Mouse (Mus musculus): Measurements from ENCODE around the gene Mgarp. TPM values are rescaled to one million over a fixed set of nuclear protein-coding genes. Genes with fewer than 3 reads are reported as not detected.
"Not testable (repeated sequence)": the region's sequence is repeated elsewhere in the genome, so short reads cannot be mapped to it uniquely, and the experiment has no call there.

The Mgarp gene
- 100 to 1,000 TPM; 477 to 530 TPM for total RNA-seq (2021)
- long read RNA-seq, experiment 1, transcript Mgarp-201 (4 exons, 1,232 nt), result major isoform, 722 of 853 reads
- long read RNA-seq, experiment 1, transcript Mgarp-202 (4 exons, 1,409 nt), result minor isoform, 90 of 853 reads
- long read RNA-seq, experiment 1, partial matches to known transcripts, result 28 of 853 reads
- long read RNA-seq, experiment 1, other reads (novel, unspliced or antisense), result 10 of 853 reads
- long read RNA-seq, experiment 2, transcript Mgarp-201 (4 exons, 1,232 nt), result major isoform, 736 of 871 reads
- long read RNA-seq, experiment 2, transcript Mgarp-202 (4 exons, 1,409 nt), result minor isoform, 108 of 871 reads
- long read RNA-seq, experiment 2, partial matches to known transcripts, result 3 of 871 reads
- long read RNA-seq, experiment 2, other reads (novel, unspliced or antisense), result 22 of 871 reads

DNA sequence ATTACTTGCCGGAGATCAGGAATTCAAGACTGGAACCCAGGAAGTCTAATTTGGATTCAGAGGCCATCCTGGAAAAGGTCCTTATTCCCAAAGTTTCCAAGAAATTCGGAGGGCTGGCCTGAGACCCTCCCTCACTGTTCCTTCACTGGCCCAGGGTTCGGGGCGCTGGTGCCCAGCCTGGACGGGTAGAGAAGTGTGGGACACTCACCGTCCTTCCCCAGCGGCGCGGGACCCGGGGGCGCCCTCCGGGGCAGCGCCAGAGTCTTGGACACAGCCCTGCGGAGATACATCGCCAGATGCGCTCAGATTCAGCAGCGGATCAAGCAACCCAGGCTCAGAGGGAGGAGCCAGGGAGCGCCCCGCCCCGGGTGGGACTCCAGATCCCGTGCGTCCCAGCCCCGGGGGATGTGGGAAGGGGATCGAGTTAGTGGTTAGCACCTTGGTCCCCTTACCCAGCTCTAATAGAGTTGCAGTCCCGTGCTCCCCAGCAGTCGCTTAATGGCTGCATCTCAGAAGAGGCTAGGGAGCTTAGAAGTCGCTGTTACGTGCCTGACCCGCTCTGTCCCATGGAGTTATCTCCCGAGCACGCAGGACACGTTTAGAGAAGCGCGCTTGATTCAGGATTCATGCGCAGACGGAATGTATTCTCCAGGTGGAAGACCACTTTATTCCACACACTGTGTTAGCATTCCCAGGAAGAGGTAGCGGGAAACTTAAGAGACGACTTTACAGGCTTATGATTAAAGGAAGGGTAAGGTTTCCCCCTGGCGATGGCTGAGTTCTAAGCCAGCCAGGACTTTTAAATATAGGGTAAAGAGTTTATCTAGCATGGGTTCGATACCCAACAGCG, at the start of gene Mgarp:
TSS of gene Mgarp (minus strand) at position 520 of the 850 bp plus-strand sequence.
- DNase-seq (ENCODE audit: low spot score in 2 of 2), result peak; percentile 58 to 63

DNA sequence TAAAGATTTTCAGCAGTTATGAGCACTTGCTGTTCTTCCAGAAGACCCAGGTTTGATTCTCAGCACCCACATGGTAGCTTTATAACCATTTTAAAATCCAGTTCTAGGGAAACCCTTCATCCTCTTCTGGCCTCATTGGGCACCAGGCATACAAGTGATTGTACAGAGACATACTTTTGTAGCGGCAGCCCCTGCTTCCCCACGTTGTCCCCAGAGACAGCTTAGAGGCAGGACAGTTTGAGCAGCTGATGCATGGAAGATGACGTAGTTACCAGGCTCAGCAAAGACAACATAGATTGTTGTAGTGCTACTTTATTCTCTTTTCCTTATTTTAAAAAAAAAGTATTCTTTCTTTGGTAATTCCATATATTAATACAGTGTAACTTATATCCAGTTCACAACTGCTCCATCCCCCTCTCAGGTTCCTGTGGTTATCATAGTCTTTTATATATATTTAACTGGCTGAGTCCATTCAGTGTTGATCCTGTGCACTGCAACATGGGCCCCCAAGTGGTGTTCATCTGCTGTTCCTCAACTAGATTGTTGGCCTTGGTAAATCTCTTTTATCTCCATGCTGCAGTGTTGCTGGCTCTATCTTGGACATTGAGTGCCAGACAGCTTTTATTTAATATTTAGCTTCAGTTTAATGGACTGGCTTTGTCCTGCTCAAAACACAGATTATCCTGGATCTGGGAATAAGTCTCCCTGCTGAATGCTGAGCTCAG, 38.5 kb upstream of the Mgarp start:
- no peak for DNase-seq (ENCODE audit: low spot score in 2 of 2)

GRCm38 (mm10) chr3:51434364-51434763, 37.8 kb upstream of the Mgarp start:
- not testable (repeated sequence) for DNase-seq (ENCODE audit: low spot score in 2 of 2)

DNA sequence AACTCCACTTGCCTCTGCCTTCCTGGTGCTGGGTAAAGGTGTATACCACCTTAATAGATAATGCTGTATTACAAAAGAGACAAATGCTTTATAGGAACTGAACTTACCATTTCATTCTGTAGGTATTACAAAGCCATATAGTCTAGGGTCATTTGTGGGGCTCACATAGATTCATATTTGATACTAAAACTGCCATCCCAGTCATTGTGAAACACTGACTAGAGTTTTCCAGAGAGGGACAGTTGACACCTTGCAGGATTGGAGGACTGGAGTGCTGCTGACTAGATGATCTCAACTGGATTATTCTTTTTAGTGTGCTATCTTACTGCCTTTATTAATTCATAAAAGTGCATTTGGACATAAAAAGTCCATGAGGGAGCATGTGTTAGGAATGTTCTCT, 28.9 kb upstream of the Mgarp start:
- no peak for DNase-seq (ENCODE audit: low spot score in 2 of 2)

DNA sequence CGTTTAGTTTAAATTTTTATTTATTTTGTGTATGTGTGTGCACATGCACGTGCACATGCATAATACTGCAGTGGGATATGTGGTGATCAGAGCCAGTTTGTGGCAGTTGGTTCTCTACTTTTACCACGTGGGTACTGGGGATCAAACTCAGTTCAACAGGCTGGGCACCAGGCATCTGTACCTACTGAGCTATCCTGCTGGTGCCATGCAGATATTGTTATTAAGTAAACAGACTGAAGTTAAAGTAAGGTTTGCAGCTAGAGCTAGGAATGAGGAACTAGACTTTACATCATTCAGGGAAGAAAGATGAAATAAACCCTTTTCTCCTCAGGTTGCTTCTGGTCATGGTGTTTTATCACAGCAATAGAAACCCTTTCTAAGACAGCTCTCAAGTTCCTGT, 25.4 kb upstream of the Mgarp start:
- no peak for DNase-seq (ENCODE audit: low spot score in 2 of 2)

GRCm38 (mm10) chr3:51417966-51418365, 21.4 kb upstream of the Mgarp start:
- no peak for DNase-seq (ENCODE audit: low spot score in 2 of 2)

- no peak for DNase-seq (ENCODE audit: low spot score in 2 of 2)
Measured at GRCm38 (mm10) chr3:51417485-51417884, 20.9 kb upstream of the Mgarp start.

- DNase-seq (ENCODE audit: low spot score in 2 of 2), result no peak
Measured at GRCm38 (mm10) chr3:51417135-51417458, 20.6 kb upstream of the Mgarp start.

GRCm38 (mm10) chr3:51416364-51417134, 20.0 kb upstream of the Mgarp start:
- peak; percentile 30 to 41 for DNase-seq (ENCODE audit: low spot score in 2 of 2)

- no peak for DNase-seq (ENCODE audit: low spot score in 2 of 2)
Measured at GRCm38 (mm10) chr3:51416073-51416363, 19.5 kb upstream of the Mgarp start.

DNA sequence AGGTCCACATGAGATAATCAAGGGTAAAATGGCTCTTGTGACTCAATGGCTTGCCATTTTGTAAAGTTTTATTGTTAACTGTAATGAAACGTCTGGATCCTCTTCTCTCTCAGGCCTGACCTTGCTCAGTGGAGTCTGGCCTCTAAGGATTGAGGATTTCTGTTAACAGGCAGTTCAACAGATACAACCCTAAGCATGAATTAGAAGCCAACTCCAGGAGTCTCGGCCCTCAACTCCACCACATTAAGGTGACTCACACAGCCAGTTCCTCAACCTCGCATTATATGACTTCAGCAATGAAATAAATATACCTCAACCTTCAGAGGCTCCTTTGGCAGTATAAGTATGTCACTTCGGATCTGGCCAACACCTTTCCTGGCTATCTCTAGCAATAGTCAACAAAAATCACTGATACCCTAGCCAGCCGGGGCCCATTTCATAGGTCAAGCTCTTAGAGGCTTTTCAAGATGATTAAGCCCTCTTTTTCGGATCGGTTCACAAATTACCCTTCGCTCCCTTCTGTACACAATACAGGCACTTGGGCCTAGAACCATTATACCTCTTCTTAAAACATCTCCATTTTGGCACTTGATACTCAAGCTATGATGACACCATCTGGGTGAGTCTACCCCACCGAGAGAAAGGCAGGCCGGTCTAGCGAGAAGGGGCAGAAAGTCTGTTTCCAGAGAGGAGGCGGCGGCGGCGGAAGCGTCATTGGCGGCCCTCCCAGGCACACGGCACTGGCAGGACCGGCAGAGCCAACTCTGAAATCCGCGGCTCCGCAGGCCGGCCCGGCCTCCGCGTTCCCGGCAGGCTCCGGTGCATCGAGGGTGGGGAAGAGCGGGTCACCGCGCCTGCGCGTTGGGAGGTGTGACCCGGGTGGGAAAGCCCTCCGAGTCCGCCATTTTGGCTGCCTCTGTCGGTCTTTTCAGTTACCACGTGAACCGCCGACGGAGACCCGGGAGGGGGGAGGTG, 18.8 kb upstream of the Mgarp start, which contains the start of gene Naa15:
TSS of gene Naa15 (plus strand) at position 51 of the 975 bp plus-strand sequence.
- DNase-seq (ENCODE audit: low spot score in 2 of 2), result peak; percentile 93 to 96

GRCm38 (mm10) chr3:51413276-51413675, 16.7 kb upstream of the Mgarp start:
- no peak for DNase-seq (ENCODE audit: low spot score in 2 of 2)

GRCm38 (mm10) chr3:51412457-51412856, 15.9 kb upstream of the Mgarp start:
- no peak for DNase-seq (ENCODE audit: low spot score in 2 of 2)

- peak; percentile 95 to 98 for DNase-seq (ENCODE audit: low spot score in 2 of 2)
Measured at GRCm38 (mm10) chr3:51408561-51409183, 12.1 kb upstream of the Mgarp start, which contains the start of gene Ndufc1. Gene Ndufc1, minus strand, starts transcription at chr3:51408988.

DNA sequence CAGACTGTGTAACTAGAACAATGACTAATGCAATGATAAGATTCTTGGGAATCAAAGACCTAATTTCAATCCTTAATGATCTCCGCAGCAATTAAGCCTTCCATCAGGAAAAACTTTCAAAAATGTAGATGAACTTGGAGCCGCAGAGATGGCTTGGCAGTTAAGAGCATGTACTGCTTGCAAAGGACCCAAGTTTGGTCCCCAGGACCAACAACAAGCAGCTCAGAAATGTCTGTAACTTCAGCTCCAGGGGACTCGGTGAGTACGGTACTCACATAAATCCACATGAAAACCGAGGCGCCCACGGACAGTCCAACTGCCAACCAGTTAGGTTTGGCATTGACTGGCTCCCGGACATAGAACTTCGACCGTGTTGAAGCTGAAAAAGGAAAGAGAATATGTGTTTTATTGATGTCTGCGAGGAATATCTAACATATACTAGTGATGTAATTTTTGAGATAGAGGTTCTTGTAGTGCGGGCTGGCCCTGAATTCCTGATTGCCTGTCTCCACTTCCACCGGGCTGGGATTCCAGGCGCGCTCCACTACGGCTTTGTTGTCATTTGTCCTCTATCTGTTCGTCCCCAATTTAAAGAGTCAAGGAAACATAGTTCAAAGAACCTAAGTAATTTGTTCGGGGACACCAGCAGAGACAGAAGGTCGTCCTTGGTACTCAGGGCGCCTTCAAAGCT, 11.5 kb upstream of the Mgarp start:
- no peak for DNase-seq (ENCODE audit: low spot score in 2 of 2)

DNA sequence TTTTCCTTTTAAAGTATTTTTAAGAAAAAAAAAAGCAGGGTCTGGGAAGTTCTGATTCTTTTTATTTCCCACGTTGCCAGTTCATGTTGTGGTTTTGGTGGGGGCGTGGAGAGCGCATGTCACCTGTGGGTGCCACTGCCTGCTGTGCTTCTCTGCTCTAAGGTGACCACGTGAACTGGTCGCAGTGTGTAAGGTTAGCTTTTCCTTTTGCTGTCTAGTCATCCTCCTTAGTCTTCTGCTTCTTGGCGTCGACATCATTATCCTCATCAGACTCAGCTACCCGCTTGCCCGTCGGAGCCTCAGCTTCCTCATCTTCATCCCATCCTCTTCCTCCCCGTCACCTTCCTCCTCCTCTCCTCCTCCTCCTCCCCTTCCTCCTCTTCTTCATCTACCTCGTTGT, 6.1 kb upstream of the Mgarp start:
- DNase-seq (ENCODE audit: low spot score in 2 of 2), result no peak

DNA sequence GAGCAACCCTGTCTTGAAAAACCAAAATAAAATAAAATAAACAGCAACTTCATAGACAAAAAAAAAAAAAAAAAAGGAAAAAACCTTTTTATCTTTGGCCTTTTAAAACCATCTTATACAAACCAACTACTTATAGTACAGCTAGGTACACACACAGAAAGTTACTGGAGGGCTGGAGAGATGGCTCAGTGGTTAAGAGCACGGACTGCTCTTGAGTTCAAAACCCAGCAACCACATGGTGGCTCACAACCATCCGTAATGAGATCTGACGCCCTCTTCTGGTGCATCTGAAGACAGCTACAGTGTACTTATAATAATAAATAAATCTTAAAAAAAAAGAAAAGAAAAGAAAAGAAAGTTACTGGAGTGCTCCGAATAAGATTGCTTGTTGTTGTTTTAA, 5.5 kb upstream of the Mgarp start:
- not testable (repeated sequence) for DNase-seq (ENCODE audit: low spot score in 2 of 2)

GRCm38 (mm10) chr3:51400682-51401081, 4.1 kb upstream of the Mgarp start:
- no peak for DNase-seq (ENCODE audit: low spot score in 2 of 2)

DNA sequence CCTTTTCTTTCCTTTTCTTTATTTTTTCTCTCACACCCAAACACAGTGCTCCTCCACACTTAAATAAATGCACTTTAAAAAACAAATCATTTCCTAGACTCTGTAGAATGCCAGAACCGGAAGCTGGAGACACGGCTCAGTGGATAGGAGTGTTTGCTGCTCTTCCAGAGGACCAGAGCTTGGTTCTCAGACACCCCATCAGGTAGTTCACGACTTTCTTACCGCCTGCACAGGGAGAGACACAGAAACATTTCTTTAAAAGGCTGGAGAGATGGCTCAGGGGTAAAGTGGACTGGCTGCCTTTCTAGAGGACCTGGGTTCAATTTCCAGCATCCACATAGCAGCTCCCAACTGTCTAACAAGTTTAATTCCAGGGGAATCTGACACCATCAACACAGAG, 3.0 kb upstream of the Mgarp start:
- no peak for DNase-seq (ENCODE audit: low spot score in 2 of 2)
